Mouse (Mus musculus) midbrain, embryonic 11.5 days (tissue): ENCODE measurements around the gene Gcn1l1. TPM values are rescaled to one million over a fixed set of nuclear protein-coding genes. Genes with fewer than 3 reads are reported as not detected.

Experiments
- ATAC-seq: fragments of 200-750 bp; cut with Nextera tagmentation; 2 replicates; pipeline ENCODE4 v1.8.0; 2017; ENCODE audit warnings: moderate TSS enrichment, moderate library complexity; ENCODE audit not compliant: low FRiP score
- DNase-seq: peaks from one replicate; pipeline ENCODE4 v3.0.0; 2015; ENCODE audit warnings: low spot score; ENCODE audit errors: missing footprints
- H3K27ac ChIP-seq: fragments of 300-500 bp; sonication (generic); 2 replicates; pipeline ENCODE4 v1.5.1; 2014; ENCODE audit warnings: low read depth, low read length
- H3K27me3 ChIP-seq: fragments of 300-500 bp; sonication (generic); 2 replicates; pipeline ENCODE4 v1.6.1; 2014; ENCODE audit warnings: mild to moderate bottlenecking, low read length, moderate library complexity, mixed read lengths; ENCODE audit not compliant: control insufficient read depth, insufficient read depth
- H3K36me3 ChIP-seq: fragments of 300-500 bp; sonication (generic); 2 replicates; pipeline ENCODE4 v1.6.1; 2014; ENCODE audit warnings: mild to moderate bottlenecking, low read length, moderate library complexity, mixed read lengths; ENCODE audit not compliant: control insufficient read depth, insufficient read depth
- H3K4me1 ChIP-seq: fragments of 300-500 bp; sonication (generic); 2 replicates; pipeline ENCODE4 v1.6.1; 2014; ENCODE audit warnings: low read length; ENCODE audit not compliant: control insufficient read depth, insufficient read depth
- H3K4me2 ChIP-seq: fragments of 300-500 bp; sonication (generic); 2 replicates; pipeline ENCODE4 v1.6.1; 2014; ENCODE audit warnings: mild to moderate bottlenecking, moderate library complexity
- H3K4me3 ChIP-seq: fragments of 300-500 bp; sonication (generic); 2 replicates; pipeline ENCODE4 v1.5.1; 2014; ENCODE audit warnings: low read depth, low read length
- H3K9ac ChIP-seq: fragments of 300-500 bp; sonication (generic); 2 replicates; pipeline ENCODE4 v1.6.1; 2014; ENCODE audit warnings: low read length
- H3K9me3 ChIP-seq: fragments of 300-500 bp; sonication (generic); 2 replicates; pipeline ENCODE4 v1.6.1; 2016; ENCODE audit warnings: low read length; ENCODE audit not compliant: control insufficient read depth
- WGBS: fragments of 180-500 bp; shearing (Covaris S2); extraction: QIAGEN DNeasy Blood & Tissue Kit; methylation state at CpG from one replicate; pipeline ENCODE4 v1.1.7; 2014; 5-methylcytosine and 5-hydroxymethylcytosine counted together
- polyA plus RNA-seq: library from polyadenylated mRNA; unstranded; fragments of >200 nt; fragmentation: Nextera tagmentation; extraction: Ambion mirVana; gene quantifications from 2 replicates; pipeline ENCODE4 v1.2.1, GENCODE M21; 2014

The Gcn1l1 gene
- polyA plus RNA-seq, 1 experiment from 2014 or later = 32.2 TPM

DNA sequence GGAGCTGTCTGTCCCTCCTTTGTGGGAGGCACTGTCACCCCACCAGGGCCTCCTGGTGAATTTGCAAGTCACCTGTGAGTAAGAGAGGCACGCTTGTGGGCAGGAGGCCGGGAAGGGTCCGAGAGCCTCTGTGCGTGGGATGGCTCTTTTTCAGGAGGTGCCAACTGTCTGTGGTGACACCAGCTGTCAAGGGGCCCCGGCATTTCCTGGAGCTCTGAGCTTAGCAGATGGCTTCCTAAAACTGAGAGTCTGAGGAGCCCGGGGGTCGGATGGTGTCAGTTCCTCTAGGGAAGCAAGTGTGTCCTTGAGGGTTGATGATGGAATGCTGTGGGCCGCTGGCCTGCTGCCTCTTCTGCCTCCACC lies 34.6 kb upstream of the Gcn1l1 start:
- Histone ChIP-seq H3K36me3 (no peaks in the 10 kb centered on the region), H3K27ac (no peak overlapping the region), H3K9me3 (no peaks in the 10 kb centered on the region), H3K9ac (no peak overlapping the region), H3K4me1 (peaks cover 4% of the 10 kb centered on the region), H3K4me2 (no peak overlapping the region), H3K4me3 (no peak overlapping the region), H3K27me3 (no peaks in the 10 kb centered on the region)
- 79% methylated on average over 8 of the region's 8 CpGs for WGBS
- no peak for ATAC-seq
- no peak for DNase-seq

DNA sequence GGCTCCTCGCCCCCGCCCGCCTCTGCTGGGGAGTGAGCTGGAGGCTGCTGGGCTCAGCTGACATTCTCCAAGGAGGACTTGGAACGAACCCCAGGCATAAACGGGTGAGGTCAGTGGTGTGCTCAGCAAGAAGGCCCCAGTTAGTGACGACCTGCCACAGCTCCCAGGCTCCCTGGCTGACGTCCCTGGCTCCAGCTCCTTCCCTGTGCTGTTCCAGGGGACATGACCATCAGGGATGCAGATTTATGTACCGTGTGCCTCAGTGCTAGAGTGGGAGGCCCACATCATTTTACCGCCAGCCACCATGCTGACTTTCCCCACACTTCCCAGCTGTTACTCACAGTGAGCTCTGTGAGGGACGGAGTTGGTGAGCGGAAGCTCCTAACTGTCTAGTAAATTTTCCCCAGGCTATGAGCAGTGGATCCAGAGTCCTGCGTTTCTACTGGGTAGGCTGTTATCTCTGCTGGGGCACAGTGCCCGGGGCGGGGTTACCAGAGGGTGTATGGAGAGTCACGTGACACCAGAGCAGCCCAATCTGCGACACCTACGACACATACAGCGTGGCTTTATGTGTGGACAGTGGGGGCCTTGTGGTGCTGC lies 33.3 kb upstream of the Gcn1l1 start:
- Histone ChIP-seq H3K27ac (no peak overlapping the region), H3K4me2 (no peak overlapping the region), H3K9ac (no peak overlapping the region), H3K4me1 (peaks cover 4% of the 10 kb centered on the region), H3K36me3 (no peaks in the 10 kb centered on the region), H3K27me3 (no peaks in the 10 kb centered on the region), H3K4me3 (no peak overlapping the region), H3K9me3 (no peaks in the 10 kb centered on the region)
- WGBS = 70% methylated on average over 18 of the region's 18 CpGs
- DNase-seq (no peak), ATAC-seq (no peak)

- no peak for DNase-seq
- peaks cover 7% of the 10 kb centered on the region for H3K4me1 ChIP-seq
- H3K27me3 ChIP-seq = no peaks in the 10 kb centered on the region
- 21% methylated on average over 16 of the region's 16 CpGs for WGBS
- H3K4me3 ChIP-seq = no peak overlapping the region
- no peak for ATAC-seq
- H3K27ac ChIP-seq = no peak overlapping the region
- no peaks in the 10 kb centered on the region for H3K9me3 ChIP-seq
- no peaks in the 10 kb centered on the region for H3K36me3 ChIP-seq
- no peak overlapping the region for H3K4me2 ChIP-seq
- no peak overlapping the region for H3K9ac ChIP-seq
Observed at GRCm38 (mm10) chr5:115534290-115534731, 30.7 kb upstream of the Gcn1l1 start.

DNA sequence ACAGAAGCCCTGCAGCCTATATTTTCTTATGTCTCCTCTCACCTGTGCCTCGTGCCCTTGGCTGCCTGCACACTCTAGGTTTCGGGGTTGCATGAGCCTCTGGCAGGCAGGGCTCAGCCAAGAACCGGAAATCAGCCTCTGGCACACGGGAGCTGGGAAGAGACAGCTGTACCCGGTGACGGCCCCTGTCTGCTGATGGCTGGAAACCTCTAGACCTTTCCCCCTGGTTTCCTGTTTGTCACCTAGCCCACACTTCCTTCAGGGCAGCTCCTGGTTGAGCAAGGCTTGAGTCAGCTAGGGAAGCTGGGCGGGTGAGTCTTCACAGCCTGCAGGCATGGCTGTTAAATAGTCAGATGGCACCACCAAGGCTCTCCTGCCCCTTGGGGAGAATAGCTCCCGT lies 30.2 kb upstream of the Gcn1l1 start:
- Histone ChIP-seq H3K27ac (no peak overlapping the region), H3K36me3 (no peaks in the 10 kb centered on the region), H3K4me2 (no peak overlapping the region), H3K4me1 (peaks cover 7% of the 10 kb centered on the region), H3K9me3 (no peaks in the 10 kb centered on the region), H3K27me3 (no peaks in the 10 kb centered on the region), H3K4me3 (no peak overlapping the region), H3K9ac (no peak overlapping the region)
- WGBS = 63% methylated on average over 8 of the region's 8 CpGs
- no peak for ATAC-seq
- DNase-seq = no peak

GRCm38 (mm10) chr5:115535635-115536034 lies 29.4 kb upstream of the Gcn1l1 start:
- Histone ChIP-seq H3K9ac (no peak overlapping the region), H3K4me1 (peaks cover 7% of the 10 kb centered on the region), H3K27ac (no peak overlapping the region), H3K27me3 (no peaks in the 10 kb centered on the region), H3K9me3 (no peaks in the 10 kb centered on the region), H3K4me3 (no peak overlapping the region), H3K36me3 (no peaks in the 10 kb centered on the region), H3K4me2 (no peak overlapping the region)
- DNase-seq (no peak), ATAC-seq (no peak)
- WGBS = 33% methylated on average over 7 of the region's 7 CpGs

DNA sequence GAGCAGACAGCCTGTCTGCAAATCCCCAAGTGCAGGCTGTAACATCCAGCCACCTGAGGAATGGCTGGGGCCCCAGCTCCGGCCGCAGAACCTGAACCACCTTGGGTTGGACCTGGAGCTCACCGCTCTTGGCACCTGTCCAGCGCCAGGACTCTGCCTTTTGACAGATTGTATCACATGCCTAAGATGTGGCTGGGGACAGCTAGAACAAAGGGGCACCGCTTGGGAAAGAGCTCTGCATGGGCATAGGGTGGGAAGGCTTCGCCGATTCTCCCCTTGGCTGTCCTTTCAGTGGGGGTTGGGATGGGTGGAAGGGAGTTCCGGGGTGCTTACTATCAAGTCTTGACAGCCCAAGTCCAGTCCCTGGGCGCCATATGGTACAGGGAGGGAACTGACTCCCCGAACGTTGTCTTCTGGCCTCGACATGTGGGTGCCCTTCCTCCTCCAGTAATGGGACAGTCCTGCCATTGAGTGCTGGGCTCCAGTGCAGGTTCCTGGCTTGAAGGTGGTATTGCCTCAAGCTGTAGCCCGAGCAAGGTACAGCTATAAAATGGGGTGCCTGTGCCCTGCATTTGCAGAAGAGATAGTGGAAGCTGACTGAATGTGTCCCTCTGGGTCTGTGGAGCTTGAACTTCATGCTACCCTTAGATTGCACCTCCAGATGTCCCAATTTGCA lies 26.9 kb upstream of the Gcn1l1 start:
- no peak overlapping the region for H3K27ac ChIP-seq
- H3K4me2 ChIP-seq = no peak overlapping the region
- ATAC-seq (peak; percentile 19; the same call in 1 of the 2 replicates), DNase-seq (no peak)
- WGBS = 75% methylated on average over 13 of the region's 13 CpGs
- no peaks in the 10 kb centered on the region for H3K36me3 ChIP-seq
- no peak overlapping the region for H3K4me3 ChIP-seq
- no peak overlapping the region for H3K9ac ChIP-seq
- H3K27me3 ChIP-seq = no peaks in the 10 kb centered on the region
- H3K9me3 ChIP-seq = no peaks in the 10 kb centered on the region
- peaks cover 7% of the 10 kb centered on the region for H3K4me1 ChIP-seq

DNA sequence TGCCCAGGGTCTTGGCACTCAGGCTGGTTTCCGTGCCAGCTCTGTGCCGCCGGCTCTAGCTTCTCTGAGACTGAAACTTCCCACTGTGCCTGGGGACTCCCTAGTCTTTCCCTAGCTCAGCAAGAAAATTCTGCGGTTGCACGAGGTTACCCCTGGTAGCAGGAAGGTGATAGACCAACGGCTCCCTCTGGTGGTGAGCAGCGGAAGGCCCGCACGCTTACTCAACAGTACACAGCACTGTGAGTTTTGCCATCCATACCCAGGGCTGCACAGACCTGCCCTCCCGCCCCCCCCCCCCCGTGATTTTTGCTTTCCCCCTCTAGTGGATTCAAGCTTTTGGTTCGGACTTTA lies 26.4 kb upstream of the Gcn1l1 start:
- Histone ChIP-seq H3K4me1 (peaks cover 7% of the 10 kb centered on the region), H3K4me2 (no peak overlapping the region), H3K27me3 (no peaks in the 10 kb centered on the region), H3K9me3 (no peaks in the 10 kb centered on the region), H3K27ac (no peak overlapping the region), H3K4me3 (no peak overlapping the region), H3K9ac (no peak overlapping the region), H3K36me3 (no peaks in the 10 kb centered on the region)
- 1% methylated on average over 12 of the region's 12 CpGs for WGBS
- DNase-seq = peak; percentile 99
- ATAC-seq = peak; percentile 85

- 73% methylated on average over 19 of the region's 19 CpGs for WGBS
- H3K4me3 ChIP-seq = no peak overlapping the region
- peaks cover 9% of the 10 kb centered on the region for H3K4me1 ChIP-seq
- H3K36me3 ChIP-seq = peaks cover 3% of the 10 kb centered on the region; the same call in 1 of the 2 replicates
- H3K9me3 ChIP-seq = no peaks in the 10 kb centered on the region
- no peak overlapping the region for H3K27ac ChIP-seq
- no peak overlapping the region for H3K9ac ChIP-seq
- no peak overlapping the region for H3K4me2 ChIP-seq
- H3K27me3 ChIP-seq = no peaks in the 10 kb centered on the region
- ATAC-seq = no peak
- no peak for DNase-seq
Observed at GRCm38 (mm10) chr5:115542635-115543384, 22.2 kb upstream of the Gcn1l1 start.
